Mouse (Mus musculus): ENCODE data around the gene Map2k4. TPM values are rescaled to one million over a fixed set of nuclear protein-coding genes. Genes with fewer than 3 reads are reported as not detected.

Map2k4 gene
- polyA plus RNA-seq, 1 experiment = 7.0 TPM

GRCm38 (mm10) chr11:65667348-65667969, 120.6 kb downstream of the Map2k4 start:
- Histone ChIP-seq H3K4me3 (replicated peaks) (no peak overlapping the region), H3K27me3 (replicated peaks) (peaks cover 10% of the 10 kb centered on the region), H3K36me3 (replicated peaks; ENCODE audit: low read length) (no peaks in the 10 kb centered on the region), H3K4me1 (no peaks in the 10 kb centered on the region), H3K9me3 (peaks cover 9% of the 10 kb centered on the region)
- TF ChIP-seq GATA1 (IDR thresholded peaks at IDR 0.05; ENCODE audit: borderline replicate concordance, low read length) (no peak), FLI1 (IDR thresholded peaks at IDR 0.05; ENCODE audit: low read length) (no peak)

- Histone ChIP-seq H3K9me3 (peaks cover 19% of the 10 kb centered on the region), H3K27me3 (replicated peaks) (peaks cover 2% of the 10 kb centered on the region), H3K4me3 (replicated peaks) (no peak overlapping the region), H3K36me3 (replicated peaks; ENCODE audit: low read length) (no peaks in the 10 kb centered on the region), H3K4me1 (no peaks in the 10 kb centered on the region)
- TF ChIP-seq GATA1 (IDR thresholded peaks at IDR 0.05; ENCODE audit: borderline replicate concordance, low read length) (no peak), FLI1 (IDR thresholded peaks at IDR 0.05; ENCODE audit: low read length) (no peak)
Measured at GRCm38 (mm10) chr11:65664903-65665302, 123.2 kb downstream of the Map2k4 start.

GRCm38 (mm10) chr11:65661790-65662522, 126.1 kb downstream of the Map2k4 start:
- Histone ChIP-seq H3K4me1 (no peaks in the 10 kb centered on the region), H3K4me3 (replicated peaks) (no peak overlapping the region), H3K36me3 (replicated peaks; ENCODE audit: low read length) (no peaks in the 10 kb centered on the region), H3K27me3 (replicated peaks) (no peaks in the 10 kb centered on the region), H3K9me3 (peaks cover 24% of the 10 kb centered on the region)
- TF ChIP-seq FLI1 (IDR thresholded peaks at IDR 0.05; ENCODE audit: low read length) (no peak), GATA1 (IDR thresholded peaks at IDR 0.05; ENCODE audit: borderline replicate concordance, low read length) (no peak)

DNA sequence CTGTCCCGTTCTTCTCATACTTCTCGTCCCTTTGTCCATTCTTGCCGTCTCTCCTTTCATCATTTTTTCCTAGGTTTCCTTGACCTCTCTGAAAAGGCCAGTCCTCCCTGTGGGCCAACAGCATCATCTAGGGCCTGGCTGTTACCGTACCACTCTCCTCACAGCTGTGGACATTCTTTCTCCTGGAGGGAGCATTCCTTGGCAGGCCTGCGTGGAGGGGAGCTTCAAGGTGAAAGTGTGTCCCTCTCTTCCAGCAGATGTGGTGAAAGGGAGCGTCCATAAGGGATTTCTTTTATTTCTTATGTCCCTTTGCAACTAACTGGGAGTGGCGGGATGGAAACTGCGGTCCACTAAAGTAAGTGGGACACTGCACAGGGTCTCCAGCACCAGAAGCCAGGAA, 134.2 kb downstream of the Map2k4 start:
- no peaks in the 10 kb centered on the region; the same call in 1 of the 2 replicates for H3K4me1 ChIP-seq
- TF ChIP-seq FLI1 (IDR thresholded peaks at IDR 0.05; ENCODE audit: low read length) (no peak), GATA1 (IDR thresholded peaks at IDR 0.05; ENCODE audit: borderline replicate concordance, low read length) (no peak)
- H3K36me3 ChIP-seq (replicated peaks; ENCODE audit: low read length) = no peaks in the 10 kb centered on the region
- H3K4me3 ChIP-seq (replicated peaks) = no peak overlapping the region
- no peaks in the 10 kb centered on the region for H3K27me3 ChIP-seq (replicated peaks)
- H3K9me3 ChIP-seq = peaks cover 5% of the 10 kb centered on the region; the same call in 1 of the 2 replicates

GRCm38 (mm10) chr11:65651426-65651825, 136.7 kb downstream of the Map2k4 start:
- Histone ChIP-seq H3K9me3 (no peaks in the 10 kb centered on the region), H3K4me1 (no peaks in the 10 kb centered on the region; the same call in 1 of the 2 replicates), H3K4me3 (replicated peaks) (no peak overlapping the region), H3K27me3 (replicated peaks) (peaks cover 3% of the 10 kb centered on the region), H3K36me3 (replicated peaks; ENCODE audit: low read length) (no peaks in the 10 kb centered on the region)
- no peak for TF ChIP-seq GATA1 (IDR thresholded peaks at IDR 0.05; ENCODE audit: borderline replicate concordance, low read length)
- no peak for TF ChIP-seq FLI1 (IDR thresholded peaks at IDR 0.05; ENCODE audit: low read length)

- Histone ChIP-seq H3K9me3 (no peaks in the 10 kb centered on the region), H3K36me3 (replicated peaks; ENCODE audit: low read length) (no peaks in the 10 kb centered on the region), H3K4me3 (replicated peaks) (no peak overlapping the region), H3K27me3 (replicated peaks) (peaks cover 3% of the 10 kb centered on the region), H3K4me1 (no peaks in the 10 kb centered on the region; the same call in 1 of the 2 replicates)
- no peak for TF ChIP-seq FLI1 (IDR thresholded peaks at IDR 0.05; ENCODE audit: low read length)
Measured at GRCm38 (mm10) chr11:65649956-65650715, 138.0 kb downstream of the Map2k4 start.

DNA sequence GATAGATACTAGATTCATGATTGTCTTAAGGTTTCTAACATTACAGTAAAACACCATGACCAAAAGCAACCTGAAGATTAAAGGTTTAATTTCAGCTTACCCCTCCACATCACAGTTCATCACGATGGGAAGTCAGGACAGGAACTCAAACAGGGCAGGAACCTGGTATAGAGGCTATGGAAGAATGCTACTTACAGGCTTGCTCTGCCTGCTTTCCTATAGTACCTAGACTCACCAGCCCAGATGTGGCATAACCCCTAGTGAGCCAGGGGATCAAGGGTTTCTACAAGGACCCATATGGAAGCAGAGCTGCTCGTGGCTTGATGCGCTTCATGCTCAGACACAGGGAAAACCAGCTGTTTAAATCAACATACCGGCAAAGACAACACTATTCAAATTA, 138.6 kb downstream of the Map2k4 start:
- Histone ChIP-seq H3K4me1 (no peaks in the 10 kb centered on the region; the same call in 1 of the 2 replicates), H3K9me3 (no peaks in the 10 kb centered on the region), H3K4me3 (replicated peaks) (no peak overlapping the region), H3K36me3 (replicated peaks; ENCODE audit: low read length) (no peaks in the 10 kb centered on the region), H3K27me3 (replicated peaks) (peaks cover 5% of the 10 kb centered on the region)
- TF ChIP-seq GATA1 (IDR thresholded peaks at IDR 0.05; ENCODE audit: borderline replicate concordance, low read length) (0 out of 3 replicates have a peak, but pooled peaks have one; percentile 7), FLI1 (IDR thresholded peaks at IDR 0.05; ENCODE audit: low read length) (no peak)

GRCm38 (mm10) chr11:65646314-65646713, 141.8 kb downstream of the Map2k4 start:
- TF ChIP-seq FLI1 (IDR thresholded peaks at IDR 0.05; ENCODE audit: low read length) (no peak), GATA1 (IDR thresholded peaks at IDR 0.05; ENCODE audit: borderline replicate concordance, low read length) (no peak)

GRCm38 (mm10) chr11:65644539-65644938, 143.6 kb downstream of the Map2k4 start:
- H3K9me3 ChIP-seq = no peaks in the 10 kb centered on the region
- H3K36me3 ChIP-seq (replicated peaks; ENCODE audit: low read length) = no peaks in the 10 kb centered on the region
- no peaks in the 10 kb centered on the region for H3K4me1 ChIP-seq
- peaks cover 7% of the 10 kb centered on the region for H3K27me3 ChIP-seq (replicated peaks)
- H3K4me3 ChIP-seq (replicated peaks) = no peak overlapping the region
- no peak for TF ChIP-seq GATA1 (IDR thresholded peaks at IDR 0.05; ENCODE audit: borderline replicate concordance, low read length)
- no peak for TF ChIP-seq FLI1 (IDR thresholded peaks at IDR 0.05; ENCODE audit: low read length)

More at GRCm38 (mm10) chr11:65646314-65646713, 141.8 kb downstream of the Map2k4 start:
- Histone ChIP-seq H3K4me1 (no peaks in the 10 kb centered on the region; the same call in 1 of the 2 replicates), H3K36me3 (replicated peaks; ENCODE audit: low read length) (no peaks in the 10 kb centered on the region), H3K27me3 (replicated peaks) (peaks cover 7% of the 10 kb centered on the region), H3K9me3 (no peaks in the 10 kb centered on the region), H3K4me3 (replicated peaks) (no peak overlapping the region)

All from megakaryocyte, embryonic 14.5 days (primary cell).